Mouse (Mus musculus): Measurements from ENCODE around the gene AC109138.7.

The AC109138.7 gene

GRCm38 (mm10) chr19:4214071-4214770 lies at the start of gene AC109138.7, which contains the start of gene Clcf1:
Gene AC109138.7, plus strand, starts transcription at chr19:4214357.
Gene Clcf1, plus strand, starts transcription at chr19:4214238.
- DNase-seq: no peak

DNA sequence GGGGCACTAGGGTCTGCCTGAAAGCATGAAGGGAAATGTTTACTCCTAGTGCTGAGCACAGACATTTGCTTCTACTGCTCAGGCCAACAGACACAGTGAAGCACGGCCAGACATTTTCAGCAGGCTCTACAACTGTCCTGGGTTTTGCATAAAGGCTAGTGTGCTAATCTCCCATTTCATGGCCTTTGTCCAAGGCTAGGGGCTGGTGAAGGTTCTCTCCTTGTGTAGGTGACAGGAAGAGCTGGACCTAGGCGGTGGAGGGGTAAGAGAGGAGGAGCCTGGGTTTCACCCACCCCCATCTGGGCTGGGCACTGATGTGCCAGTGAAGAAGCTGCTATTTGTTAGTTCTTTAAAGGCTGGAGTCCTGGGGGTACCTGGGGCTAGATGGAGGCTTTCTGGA lies 49.4 kb upstream of the AC109138.7 start:
- no peak for DNase-seq

GRCm38 (mm10) chr19:4166678-4167476 lies 47.3 kb upstream of the AC109138.7 start:
- no peak for DNase-seq

- DNase-seq: peak; percentile 100
Measured at GRCm38 (mm10) chr19:4169378-4169784, 44.8 kb upstream of the AC109138.7 start.

- no peak for DNase-seq
Measured at GRCm38 (mm10) chr19:4169810-4170209, 44.3 kb upstream of the AC109138.7 start.

DNA sequence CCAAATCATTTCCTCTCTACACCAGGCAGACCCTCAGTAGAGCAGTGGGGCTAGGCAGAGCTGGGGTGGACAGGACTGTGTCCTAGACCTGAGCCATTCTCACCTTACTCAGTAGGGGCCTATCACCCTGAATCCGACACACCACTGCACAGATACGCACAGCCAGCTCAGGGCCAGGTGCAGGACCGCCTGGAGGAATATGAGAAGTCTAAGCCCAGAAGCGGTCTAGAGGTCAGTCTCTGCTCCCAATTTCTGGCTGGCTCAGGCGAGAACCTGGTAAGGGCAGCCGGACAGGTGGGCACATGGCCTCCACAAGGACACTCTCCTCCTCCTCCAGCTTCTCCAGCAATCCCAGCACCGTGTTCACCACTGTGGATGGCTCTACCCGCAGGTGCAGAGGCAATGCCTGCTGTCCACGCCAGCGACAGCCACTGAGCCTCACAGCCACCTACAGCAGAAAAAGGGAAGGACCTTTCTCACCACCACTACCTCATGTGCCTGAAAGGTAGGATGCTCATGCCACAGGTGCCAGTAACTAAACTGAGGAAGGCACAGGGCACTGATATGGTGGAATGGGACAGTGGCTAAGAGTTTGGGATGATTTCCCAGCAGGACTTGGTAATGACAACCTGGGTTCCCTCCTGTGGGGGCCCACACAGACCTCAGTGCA lies 43.3 kb upstream of the AC109138.7 start:
- DNase-seq: peak; percentile 24

DNA sequence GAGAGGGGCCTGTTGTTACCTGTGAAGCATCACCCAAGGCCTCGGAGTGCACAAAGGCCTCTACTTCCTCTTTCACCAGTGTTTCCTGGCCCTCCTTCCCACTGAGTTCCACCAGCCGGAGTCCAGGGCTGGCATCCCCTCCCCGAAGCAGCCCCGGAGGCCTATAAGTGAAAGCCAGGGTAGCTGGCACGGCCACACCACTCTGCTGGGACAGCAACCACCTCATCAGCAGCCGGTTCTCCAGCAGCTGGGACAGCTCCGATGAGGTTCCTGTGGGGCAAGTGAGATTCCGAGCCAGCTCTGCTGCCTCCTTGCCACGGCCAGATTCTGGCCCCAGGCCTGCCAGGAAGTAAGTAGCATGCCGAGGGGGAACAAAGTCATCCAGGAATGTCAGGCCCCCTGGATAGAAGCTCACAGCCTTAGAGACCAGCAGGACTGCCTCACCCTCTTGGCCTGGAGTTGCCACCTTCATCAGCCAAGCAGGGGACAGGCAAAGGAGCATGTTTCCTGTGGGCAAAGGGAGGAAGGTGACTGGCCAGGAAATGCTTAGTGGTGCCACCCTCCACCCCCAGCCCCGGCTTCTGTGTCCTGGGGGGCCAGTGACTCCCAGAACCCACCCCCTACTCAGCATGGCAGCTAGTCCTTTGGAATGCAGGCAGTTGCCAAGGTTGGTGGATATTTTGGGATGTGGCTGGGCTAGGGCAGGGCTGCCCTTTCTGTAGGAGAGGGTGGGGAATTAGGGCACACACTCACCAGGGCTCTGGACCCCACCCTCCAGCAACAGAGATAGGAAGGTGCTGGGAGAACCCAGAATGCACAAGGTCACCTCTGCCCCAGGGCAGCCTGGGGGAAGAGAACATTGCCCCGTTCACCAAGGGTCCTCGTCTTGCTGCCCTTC lies 42.5 kb upstream of the AC109138.7 start:
- DNase-seq: no peak

- DNase-seq: no peak
Measured at GRCm38 (mm10) chr19:4172925-4173324, 41.2 kb upstream of the AC109138.7 start.

DNA sequence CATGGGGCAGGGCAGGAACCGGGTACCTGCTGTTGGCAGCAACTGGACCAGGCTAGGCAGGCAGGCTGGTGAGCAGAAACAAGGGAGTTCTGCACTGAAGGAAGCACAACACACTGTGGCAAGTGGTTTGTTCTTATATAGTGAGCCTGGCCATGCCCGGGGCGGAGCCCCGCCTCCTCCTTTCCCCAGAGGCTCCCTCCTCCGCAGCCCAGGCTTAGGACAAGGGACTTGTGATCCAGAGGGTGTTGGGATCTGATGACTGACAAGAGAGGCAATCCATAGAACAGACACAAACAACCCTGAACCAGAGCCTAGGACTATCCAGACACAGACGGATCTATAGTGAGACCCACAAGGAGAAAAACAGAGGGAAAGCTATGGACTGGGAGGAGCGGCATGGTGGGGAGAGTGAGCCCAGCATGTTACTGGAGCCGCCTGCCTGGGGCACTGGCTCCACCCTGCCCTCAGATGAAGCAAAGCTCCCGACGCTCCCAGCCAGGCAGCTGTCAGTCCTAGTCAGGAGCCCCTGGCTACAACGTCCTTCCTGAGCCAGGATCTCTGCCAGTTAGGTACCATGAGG lies 38.7 kb upstream of the AC109138.7 start, which contains the start of gene Carns1:
Gene Carns1 (minus strand): TSS at position 112 of the 580 bp plus-strand sequence.
- no peak for DNase-seq

DNA sequence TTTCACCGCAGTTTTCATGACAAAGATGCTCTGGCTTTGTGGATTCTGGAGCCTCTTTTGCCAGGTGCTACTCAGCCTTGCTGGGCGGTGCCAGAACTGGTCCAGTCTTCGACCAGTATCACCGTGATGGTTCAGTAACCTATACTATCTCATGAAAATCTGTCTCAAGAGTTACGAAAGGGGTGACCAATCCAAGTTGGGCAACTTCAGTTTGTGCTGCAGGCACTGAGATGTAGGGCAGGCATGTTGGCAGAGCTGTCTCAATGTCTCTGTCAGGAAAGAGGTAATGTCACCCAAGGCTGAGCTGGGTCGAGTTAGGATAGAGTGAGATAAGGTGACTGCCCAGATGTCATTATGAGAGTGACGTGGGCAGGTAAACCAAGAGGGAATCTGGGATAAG lies 33.7 kb upstream of the AC109138.7 start:
- no peak for DNase-seq

GRCm38 (mm10) chr19:4181892-4182291 lies 32.3 kb upstream of the AC109138.7 start:
- no peak for DNase-seq

- no peak for DNase-seq
Measured at GRCm38 (mm10) chr19:4183689-4184088, 30.5 kb upstream of the AC109138.7 start.

DNA sequence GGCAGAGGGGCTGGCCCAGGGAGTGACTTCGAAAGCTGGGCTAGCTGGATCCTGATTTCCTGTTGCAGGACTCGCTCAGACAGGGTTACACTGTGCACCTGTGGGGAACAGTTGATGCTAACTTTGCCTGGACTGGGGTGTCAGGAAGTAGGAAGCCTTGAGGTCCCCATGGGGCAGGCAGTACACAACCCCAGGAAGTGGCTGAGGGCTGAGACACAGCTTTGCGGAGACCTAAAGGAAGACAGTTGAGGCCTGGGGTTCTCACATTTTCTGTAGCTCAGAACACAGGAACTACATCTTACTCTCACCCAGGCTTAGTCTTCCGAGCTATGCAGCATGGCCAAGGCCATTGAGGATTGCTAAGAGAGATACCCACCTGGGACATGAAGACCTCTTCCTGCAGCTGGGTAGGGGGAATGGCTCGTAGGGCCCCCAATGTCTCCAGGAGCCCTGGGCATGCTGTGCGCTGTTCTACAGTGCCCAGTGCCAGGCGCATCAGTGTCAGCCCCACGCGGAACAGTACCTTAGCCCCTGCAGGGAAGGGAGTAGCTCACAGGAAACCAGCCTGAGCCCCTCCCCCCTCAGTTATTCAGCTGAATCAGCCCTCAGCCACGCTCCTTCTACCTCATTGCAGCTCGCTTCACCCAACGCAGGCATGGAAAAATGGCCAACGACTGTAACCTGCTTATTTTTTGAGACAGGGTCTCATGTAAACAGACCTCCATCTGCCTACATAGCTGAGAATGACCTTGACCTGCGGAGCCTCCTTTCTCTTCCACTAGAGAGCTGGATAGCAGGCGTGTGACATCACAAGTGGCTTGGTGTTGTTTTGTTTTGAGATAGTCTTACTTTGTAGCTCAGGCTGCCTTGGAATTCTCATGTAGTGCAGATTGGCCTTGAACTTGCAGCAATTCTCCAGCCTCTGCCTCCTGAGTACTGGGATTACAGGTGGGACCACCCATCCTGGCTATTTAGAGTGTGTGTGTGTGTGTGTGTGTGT lies 28.9 kb upstream of the AC109138.7 start:
- DNase-seq: no peak

DNA sequence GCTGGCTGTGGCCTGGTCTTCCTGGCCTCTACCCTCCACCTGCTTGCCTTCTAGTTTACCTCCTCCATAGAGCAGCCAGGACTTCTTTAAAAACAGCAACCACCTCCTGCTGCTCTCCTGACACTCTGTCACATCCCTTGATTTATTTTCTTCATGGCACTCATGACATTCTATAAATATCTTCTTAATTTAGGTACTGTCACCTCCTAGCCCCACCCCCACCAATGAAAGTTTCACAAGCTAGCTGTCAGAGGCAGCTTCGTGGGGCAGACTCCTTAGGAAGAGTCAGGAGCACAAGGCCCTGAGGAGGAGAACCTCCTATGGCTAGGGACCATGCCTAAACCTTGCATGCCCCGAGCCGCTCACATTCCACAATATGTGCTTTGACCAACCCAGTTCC lies 26.9 kb upstream of the AC109138.7 start:
- no peak for DNase-seq

DNA sequence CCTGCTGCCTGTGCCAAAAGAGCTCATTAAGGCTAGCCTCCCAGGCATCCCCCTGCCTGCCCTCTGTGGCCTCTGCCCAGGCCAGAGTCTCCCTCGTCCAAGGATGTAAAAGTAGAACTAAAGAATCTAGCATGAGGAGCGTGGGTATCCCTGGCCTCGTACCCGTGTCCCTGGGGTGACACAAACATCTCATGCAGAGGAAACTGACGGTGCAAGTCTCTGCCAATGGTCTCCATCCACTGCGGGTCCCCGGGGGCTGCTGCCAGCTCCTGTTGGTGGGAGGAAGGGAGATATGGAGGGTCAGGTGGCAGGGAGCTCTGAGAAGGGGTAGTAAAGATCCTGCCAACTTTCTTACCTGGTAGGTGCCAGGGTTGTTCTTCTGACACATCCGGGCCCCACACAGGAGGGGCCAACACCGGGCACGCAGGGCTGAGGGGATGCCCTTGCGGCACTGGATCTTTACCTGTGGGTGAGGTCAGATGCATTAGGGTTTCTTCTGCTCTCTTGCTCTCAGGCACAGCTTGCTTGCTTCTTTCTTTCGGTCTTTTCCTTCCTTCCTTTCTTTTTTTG lies 25.0 kb upstream of the AC109138.7 start:
- DNase-seq: no peak

GRCm38 (mm10) chr19:4190831-4191334 lies 23.3 kb upstream of the AC109138.7 start, which contains the start of gene Tbc1d10c:
Gene Tbc1d10c, minus strand, starts transcription at chr19:4191284.
- DNase-seq: no peak

DNA sequence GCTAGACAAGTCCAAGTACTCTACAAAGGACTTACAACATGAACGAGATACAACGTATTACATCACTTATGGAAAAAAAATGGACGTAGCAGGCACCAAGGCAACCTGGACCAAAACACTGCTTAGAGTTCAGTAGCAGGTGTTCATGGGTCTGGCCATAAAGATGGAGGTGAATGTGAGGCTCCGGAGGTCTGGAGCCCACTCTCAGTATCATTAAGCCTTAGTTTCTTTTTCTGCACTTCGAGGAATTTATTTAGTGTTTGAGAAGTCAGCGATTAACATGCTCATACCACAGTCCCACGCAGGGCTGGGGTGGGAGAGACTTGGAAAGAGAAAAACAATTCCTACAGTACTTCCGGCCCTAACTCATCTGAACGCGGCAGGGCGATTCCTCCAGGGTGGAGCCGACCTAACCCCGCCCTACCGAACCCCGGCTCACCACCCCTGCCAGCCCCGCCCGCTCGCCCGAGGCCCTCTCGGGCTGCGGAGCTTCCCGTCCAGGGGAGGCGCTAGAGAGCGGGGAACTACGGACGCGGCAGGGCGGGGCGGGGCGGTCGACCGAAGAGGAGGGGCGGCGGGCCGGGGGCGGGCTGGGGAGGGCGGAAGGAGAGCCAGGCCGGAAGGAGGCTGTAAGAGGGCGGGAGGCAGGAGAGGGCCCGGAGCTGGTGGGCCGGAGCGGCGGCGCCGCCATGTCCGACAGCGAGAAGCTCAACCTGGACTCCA lies 22.5 kb upstream of the AC109138.7 start, which contains the start of gene Ppp1ca:
Gene Ppp1ca (plus strand): TSS at position 538 of the 723 bp plus-strand sequence.
- peak; percentile 93 for DNase-seq

- DNase-seq: no peak
Measured at GRCm38 (mm10) chr19:4192251-4192985, 21.7 kb upstream of the AC109138.7 start.

All from cerebellum, adult 8-10 months (tissue).